Mouse (Mus musculus) lung, postnatal 0 days (tissue): ENCODE results near the gene Slc45a3.

Experiments
- CTCF ChIP-seq: IDR thresholded peaks from 2 replicates; pipeline ENCODE4 v1.5.1; 2016; ENCODE audit warnings: antibody characterized with exemption, mild to moderate bottlenecking
- EP300 ChIP-seq: IDR thresholded peaks from 2 replicates; pipeline ENCODE4 v1.6.1; 2016; ENCODE audit warnings: antibody characterized with exemption, mild to moderate bottlenecking, control low read depth

GRCm38 (mm10) chr1:131970322-131970660 lies 7.5 kb downstream of the Slc45a3 start:
- TF ChIP-seq EP300, result no peak
- no peak for TF ChIP-seq CTCF
